Mouse (Mus musculus) hindlimb bud, embryonic 11.5 days (tissue): Measurements from ENCODE around the gene Ntm.
A peak's percentile ranks its signal among the peaks of the same experiment; 100 is the strongest.

Experiments
- DNase-seq: peaks from one replicate; pipeline ENCODE4 v3.0.0-alpha.2; 2012; ENCODE audit warnings: low read depth, low spot score; ENCODE audit errors: extremely low spot score

Gene Ntm

GRCm38 (mm10) chr9:29514588-29515356, 448.2 kb downstream of the Ntm start:
- DNase-seq = no peak

DNA sequence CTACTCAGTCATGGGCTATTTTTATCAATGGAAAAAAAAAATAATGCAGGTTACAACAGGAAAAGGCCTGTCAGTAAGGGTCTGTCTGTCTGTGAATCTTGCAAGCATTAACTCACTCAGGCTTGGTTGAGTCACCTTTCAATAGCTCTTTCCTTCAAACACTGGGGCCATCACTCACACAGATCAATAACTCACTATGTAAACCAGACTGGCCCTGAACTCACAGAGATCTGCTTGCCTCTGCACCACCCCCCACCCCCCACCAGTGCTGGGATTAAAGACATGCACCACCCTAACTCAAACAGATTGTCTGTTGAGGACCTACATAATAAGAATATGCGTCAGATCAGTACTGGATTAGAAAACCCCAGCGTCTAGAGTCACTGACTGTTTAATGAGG, 466.9 kb downstream of the Ntm start:
- no peak for DNase-seq

- DNase-seq = no peak
Observed at GRCm38 (mm10) chr9:29482272-29482671, 480.7 kb downstream of the Ntm start.

DNA sequence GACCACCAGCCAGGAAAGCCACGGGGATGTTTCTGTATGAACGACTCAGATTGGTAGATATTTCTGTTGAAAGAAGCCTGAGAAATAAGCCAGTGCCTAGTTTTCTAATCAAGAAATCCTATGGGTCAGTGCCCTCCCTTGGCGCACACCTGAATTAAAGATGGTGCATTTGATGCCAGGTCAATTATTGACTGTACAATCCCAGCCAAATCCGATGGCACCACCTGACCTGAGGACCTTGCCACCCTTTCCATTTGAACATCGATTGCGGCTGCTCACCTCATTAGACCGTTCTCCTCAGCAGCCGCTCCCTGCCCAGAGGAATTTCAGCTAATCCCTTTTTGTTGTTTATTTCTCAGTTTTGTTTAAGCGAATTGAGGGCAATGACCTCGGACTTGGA, 483.9 kb downstream of the Ntm start:
- no peak for DNase-seq

DNA sequence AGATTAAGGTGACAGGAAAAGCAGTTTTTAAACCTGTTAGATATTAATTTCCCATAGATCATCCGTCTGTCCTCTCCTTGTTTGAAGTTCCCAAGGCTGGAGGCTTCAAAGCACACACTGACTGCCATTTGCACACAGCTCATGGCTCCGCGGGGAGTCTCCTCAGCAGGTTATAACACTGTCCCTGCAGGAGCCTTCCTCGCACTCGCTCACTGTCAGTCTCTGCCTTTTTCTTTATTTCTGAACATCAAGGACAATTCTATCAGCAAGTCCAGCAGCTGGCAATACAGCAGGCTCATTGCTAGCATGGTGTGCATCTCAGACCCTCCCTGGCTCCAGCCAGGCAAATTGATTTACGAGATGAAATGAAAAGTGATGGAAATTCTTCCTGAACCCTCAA, 485.7 kb downstream of the Ntm start:
- DNase-seq = no peak

DNA sequence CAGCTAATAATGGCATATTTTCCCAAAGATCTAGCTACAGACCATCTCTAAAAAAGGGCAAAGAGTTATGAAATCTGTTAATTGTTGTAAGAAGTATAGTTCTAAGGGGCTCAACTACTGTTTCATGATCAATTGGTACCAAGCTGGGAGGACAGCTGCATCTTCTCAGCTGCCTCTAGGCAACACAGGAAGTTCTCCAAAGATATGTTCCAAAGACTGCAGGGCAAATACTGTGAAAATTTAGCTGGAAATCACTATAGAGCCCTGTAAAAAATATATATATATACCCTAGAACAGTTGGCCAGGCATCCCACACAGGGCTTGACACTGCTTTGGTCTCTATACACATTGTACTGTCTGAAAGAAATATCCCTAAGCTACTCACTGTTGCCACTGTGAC, 489.5 kb downstream of the Ntm start:
- DNase-seq = no peak

DNA sequence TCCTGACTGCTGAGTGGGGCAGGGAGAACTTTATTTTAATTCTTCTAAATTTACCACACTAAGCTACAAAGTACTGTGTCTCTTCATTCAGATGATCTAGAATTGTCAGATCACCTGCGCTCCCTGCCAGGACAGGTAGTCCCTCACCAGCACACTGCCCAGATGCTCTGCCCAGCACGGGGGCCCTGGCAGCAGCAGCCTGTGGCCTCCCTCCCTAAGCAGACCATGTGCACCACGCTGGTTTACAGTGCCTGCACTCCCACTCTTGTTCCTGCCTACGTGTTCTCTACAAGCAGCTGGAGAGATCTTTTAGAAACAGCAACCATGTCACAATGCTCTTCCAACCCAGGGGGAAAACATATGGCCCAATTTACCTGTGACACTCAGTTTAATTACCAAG, 490.7 kb downstream of the Ntm start:
- no peak for DNase-seq

GRCm38 (mm10) chr9:29464756-29465155, 498.2 kb downstream of the Ntm start:
- DNase-seq = no peak

DNA sequence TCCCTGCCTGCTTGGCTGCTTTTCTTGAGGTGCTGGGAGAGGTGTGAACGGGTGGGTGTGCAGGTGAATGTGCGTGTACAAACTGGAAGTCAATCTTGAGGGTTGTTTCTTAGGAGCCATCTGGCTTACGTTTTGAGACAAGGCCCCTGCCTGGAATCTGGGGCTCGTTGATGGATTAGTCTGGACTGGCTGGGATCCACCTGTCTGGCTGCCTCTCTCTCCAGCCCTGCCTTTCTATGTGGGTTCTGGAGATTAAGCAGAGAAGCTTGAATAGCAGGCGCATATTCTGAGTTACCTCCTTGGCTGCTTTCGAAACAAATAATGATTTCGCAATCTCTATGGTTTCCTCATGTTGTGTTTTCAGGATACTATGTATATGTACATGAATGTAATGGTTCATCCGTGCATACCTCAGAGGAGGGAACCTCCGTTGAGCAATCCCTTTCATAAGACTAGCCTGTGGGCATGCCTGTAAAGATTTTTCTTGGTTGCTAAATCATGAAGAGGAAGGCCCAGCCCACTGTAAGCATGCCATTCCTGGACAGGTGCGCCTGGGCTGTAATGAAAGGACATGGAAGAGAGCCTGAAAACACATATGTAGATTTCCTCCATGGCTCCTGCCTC, 499.9 kb downstream of the Ntm start:
- DNase-seq = no peak

DNA sequence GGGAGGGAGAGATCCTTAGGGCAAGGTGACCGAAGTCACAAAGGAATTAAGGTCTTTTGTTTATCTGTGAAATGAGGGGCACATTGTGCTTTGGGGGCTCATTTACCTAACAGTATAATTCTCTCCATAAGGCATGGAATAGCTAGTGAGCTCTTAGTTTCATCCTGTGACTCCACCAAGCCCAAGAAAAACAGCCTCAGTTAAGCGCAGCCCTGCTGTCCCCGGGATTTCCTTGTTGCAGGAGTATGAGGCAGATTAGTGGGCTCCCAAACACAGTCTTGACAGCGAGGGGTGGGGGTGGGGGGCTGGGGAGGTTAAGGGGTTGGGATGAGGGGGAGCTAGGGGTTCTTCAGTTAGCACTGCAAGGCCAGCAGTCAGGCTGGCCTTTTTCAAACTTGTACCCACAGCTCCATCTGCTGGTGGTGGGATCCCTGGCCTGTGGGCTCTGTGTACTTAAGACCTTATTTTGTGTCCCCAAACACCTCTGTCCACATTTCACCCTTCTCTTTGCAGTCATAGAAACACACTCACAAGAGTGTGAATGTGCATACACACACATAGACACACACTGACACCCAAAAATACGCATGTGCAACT, 504.9 kb downstream of the Ntm start:
- peak; percentile 66 for DNase-seq

DNA sequence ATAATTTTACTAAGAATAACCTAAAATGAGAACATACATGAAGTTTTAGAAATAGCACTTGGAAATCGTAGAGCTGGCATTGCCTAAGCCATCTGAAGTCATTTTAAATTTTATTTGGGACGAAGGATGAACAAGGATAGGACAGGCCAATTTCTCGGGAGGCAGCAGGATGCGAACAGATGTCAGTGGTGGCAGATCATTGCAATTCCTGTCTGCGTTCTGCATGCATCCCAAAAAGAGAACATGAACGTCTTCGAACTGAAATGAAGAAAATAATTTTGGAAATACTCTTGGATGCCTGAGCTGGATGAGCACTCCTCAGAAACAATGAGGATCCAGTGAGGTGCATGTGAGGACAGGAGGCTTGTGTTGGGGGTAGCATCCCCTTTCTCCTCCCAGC, 506.9 kb downstream of the Ntm start:
- no peak for DNase-seq

GRCm38 (mm10) chr9:29451232-29451631, 511.7 kb downstream of the Ntm start:
- DNase-seq = no peak

GRCm38 (mm10) chr9:29444001-29444400, 518.9 kb downstream of the Ntm start:
- no peak for DNase-seq

DNA sequence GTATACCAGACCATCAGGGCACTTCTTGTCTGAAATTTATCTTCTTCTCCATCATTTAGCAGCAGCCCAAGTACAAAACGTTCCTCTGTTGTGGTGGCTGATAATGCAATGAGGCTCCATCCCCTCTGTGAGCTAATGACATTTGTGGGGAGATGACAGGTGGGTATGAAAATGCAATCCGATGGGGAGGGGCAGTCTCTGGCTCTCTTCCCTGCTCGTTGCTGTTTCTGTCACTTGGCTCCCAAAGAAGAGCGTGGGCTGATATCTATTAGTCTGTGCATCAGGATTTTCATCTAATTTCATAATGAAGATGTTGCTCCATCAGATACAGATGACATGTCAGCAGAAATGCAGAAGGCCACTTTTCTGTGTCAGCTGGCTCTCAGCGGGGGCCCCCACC, 523.5 kb downstream of the Ntm start:
- no peak for DNase-seq

- DNase-seq = no peak
Observed at GRCm38 (mm10) chr9:29434611-29435010, 528.3 kb downstream of the Ntm start.

DNA sequence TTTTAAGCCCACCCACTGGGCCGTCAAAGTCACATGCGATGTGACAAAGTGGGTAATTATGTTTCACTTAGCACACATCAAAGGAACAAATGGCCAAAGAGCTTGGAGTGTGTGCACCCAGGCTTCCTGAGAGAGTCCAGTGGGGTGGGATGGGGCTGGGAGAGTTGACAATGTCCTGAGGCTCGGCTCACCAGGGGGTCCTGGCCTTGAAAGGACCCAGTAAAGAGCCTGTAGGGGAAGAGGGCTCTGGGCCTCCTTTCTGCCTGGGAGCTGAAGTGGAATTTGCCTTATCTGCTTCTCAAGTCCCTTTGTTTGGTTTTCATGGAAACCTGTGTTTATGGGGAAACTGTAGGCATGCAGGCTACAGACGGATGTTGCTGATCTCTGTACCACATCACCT, 529.0 kb downstream of the Ntm start:
- no peak for DNase-seq

DNA sequence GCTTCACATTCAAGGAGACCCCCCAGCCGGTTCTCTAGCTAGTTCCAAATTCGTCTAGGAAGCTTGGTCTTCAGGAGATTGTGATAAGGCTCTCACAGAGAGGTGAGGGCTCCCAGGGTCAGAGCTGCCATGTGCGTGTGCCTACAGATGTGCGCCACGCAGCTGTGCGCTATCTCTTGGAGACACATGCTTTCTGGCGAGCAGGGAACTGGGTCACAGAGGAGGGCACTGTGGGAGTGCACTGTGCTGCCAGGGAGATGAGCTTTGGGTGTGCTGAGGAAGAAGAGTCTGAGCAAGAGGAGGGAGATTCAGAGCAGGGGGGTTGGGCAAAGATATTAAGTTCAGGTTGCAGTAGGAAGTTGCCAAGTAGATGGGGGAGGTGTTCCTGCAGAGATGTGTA, 529.8 kb downstream of the Ntm start:
- no peak for DNase-seq

DNA sequence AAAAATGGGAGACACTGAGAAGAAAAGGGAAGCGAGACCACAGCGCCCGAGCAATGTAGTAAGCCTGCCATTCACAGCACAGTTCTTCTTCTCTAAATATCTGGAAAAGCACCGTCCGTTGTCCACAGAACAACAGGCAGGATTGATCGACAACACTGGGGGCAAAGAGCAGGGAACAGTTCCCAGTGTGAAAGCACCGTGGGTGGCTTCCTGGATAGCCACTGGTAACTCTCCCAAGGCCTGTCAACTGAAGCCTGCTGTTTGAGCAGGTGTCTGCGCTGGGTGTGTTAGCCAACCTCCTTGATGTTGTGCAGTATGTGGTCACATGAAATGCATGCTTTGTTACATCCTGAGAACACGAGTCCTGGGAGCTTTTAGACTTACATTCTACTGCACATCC, 531.4 kb downstream of the Ntm start:
- DNase-seq = no peak

DNA sequence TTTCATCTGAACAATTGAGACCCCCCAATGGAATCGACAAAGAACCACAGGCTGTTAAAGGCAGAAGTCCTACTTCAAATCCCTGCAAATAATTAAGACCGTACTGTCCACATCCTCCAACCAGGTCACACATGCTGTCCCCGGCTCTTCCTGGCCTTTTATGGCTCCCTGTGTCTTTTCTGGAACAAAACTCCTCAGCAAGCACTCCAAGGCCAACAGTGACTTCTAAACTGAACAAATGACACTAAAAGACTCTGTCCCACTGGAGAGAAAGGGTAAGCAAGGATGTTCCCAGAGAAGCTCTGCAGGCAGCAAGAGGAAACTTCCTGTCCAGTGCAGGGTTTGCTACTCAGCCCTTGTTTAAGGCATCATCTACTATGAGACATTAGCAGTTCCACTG, 532.8 kb downstream of the Ntm start:
- DNase-seq = no peak

DNA sequence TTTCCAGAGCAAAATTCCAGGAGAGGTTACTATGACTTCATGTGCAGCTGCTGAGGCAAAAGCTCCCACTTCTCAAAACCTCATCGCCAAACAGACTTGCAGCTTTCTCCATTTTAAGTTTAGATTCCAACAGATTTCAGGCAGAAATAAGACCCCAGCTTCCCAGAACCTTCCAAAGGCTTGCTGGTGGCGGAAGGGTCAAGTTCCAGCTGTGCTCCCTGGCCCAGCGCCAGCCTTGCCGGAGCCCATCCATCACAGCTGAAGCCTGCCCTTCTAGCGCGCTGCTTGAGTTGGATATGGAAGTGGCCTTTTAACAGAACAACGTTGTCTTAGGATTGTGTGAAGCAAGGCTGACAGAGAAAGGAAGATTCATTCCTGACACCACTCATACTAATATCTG, 534.6 kb downstream of the Ntm start:
- no peak for DNase-seq

DNA sequence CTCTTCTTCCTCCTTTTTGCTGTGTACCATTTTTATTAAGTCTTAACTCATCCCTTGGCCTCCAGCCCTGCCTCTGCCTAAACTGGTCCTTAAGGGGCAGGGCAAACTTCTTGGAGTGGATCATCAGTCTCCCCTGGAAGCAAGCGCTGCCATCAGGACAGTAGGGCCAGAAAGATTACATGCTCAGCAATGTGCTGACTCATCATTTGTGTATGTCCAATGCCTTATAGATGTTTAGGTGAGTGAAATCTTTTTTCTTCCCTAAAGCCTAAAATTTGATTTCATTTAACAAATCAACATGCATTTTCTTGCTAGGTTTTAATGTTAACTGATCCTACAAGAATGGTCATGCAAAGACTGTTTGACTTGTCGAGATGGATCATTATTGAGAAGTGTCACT, 536.7 kb downstream of the Ntm start:
- DNase-seq = no peak

GRCm38 (mm10) chr9:29415578-29415977, 547.4 kb downstream of the Ntm start:
- DNase-seq = no peak

DNA sequence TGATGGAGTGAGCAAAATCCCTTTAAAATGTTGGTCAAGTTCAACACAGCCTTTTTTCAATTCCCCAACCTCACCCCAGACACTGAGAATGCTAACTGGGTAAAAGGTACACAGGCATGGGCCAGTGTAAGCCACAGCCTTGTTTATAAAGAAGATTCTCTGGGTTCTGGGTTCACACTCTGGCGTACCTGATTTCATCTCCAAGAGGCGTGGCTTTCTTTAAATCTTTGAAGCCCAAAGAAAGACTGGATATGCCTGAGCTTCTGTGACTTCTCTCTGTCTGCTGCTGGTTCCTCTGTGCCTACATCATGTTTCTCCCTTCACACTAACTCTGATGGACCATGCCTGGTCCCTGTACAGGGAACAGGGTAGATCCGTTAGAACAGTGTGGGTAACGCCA, 549.8 kb downstream of the Ntm start:
- no peak for DNase-seq
